Mouse (Mus musculus): ENCODE measurements around the gene Hsd17b1. TPM values are rescaled to one million over a fixed set of nuclear protein-coding genes. Genes with fewer than 3 reads are reported as not detected.

Gene Hsd17b1
- total RNA-seq (2021): 1 to 10 TPM in 1 of 2 experiments, under 1 TPM in 1; 0.67 to 1.7 TPM

DNA sequence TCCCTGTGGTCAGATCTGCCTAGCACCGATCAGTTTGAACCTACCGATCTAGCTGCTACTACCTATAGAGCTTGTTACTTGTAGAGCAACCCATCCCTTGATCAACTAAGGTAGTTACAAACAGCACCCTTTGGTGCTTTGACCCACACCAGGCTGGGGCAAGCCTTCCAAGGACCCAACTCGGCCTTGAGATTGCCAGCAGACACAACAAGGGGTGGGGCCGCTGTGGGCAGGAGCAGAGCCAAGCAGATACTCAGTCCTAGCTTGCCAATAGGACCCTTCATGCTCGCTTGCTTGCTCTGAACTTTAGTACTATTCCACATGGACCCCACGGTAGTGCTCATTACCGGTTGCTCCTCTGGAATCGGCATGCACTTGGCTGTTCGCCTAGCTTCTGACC, at the start of gene Hsd17b1:
Gene Hsd17b1 (plus strand): TSS at position 291 of the 400 bp plus-strand sequence.
- no peak for DNase-seq

DNA sequence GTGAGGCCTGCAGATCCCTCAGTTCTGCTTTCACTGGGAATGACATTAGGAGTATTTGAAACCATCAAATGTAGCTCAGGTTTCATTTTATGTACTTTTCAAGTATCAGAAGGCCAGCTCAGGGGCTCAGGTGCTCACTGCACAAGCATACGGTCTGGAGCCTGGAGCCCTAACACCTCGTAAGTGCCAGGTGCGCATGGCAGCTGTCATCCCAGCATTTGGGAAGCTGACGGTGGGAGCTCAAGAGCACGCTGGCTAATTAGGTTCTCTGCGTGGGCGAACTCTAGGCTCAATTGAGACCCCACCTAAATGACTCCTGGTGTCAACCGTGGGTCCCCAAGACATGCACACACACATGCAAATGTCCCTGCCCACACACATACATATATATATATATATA, 48.9 kb upstream of the Hsd17b1 start:
- DNase-seq: peak in 1 of 2 experiments; percentile 1

DNA sequence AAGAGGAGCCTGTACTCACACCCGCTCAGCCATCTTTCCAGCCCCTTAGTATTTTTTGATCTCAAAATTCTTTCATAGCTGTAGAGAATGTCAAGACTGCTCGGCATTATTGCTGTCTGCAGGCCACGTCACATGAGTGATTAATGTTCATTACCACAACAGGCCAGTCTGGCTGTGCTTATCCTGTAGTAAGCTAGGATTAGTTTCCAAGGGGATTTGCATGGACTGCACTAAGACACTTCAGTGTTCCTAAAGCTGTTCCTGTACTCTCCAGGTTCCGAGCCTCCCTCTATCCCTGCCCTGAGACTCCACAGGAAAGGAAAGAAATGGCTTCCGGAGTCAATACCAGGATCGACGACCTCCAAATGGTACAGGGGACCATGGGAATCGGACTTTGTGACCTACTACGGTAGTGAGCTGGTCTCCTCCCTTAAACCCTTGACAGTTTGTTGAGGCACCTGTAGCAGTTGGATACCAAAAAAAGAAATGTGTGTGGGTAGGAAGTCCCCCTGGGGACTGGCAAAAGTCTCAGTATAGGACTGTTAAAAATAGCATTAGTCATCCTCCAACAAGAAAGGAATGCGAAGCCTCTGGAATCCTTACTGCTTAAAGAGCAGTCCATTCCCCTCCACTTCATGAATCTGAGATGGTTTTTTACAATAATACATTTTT, 47.9 kb upstream of the Hsd17b1 start:
- DNase-seq: peak in 1 of 2 experiments; percentile 1

DNA sequence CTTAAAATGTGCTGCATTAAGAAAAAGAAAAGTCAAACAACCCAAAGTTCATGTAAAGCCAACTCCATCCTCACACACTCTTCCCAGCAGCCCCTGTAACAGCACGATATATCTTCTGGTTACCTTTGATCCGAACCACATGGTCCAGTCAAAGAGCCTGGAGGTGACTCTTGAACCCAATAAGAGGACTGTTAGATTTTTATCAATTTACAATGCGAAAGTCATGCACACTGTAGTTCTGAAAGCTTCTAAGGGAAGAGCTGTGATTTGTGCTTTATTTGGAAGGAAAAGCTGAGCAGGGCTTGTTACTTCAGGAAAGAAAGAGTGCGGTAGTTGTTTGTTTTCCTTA, 47.4 kb upstream of the Hsd17b1 start:
- DNase-seq: no peak

DNA sequence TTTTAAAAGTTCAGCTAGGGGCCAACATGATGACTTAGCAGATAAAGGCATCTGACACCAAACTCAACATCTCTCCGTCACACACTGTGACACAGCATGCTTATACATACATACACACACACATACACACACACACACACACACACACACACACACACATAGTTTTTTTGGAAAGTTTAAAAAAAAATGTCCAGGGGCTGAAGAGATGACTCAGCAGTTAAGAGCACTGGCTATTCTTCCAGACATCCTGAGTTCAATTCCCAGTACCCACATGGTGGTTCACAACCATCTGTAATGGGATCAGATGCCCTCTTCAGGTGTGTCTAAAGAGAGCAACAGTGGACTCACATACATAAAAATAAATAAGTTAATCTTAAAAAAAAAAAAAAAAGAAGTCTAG, 46.7 kb upstream of the Hsd17b1 start:
- DNase-seq: no peak

DNA sequence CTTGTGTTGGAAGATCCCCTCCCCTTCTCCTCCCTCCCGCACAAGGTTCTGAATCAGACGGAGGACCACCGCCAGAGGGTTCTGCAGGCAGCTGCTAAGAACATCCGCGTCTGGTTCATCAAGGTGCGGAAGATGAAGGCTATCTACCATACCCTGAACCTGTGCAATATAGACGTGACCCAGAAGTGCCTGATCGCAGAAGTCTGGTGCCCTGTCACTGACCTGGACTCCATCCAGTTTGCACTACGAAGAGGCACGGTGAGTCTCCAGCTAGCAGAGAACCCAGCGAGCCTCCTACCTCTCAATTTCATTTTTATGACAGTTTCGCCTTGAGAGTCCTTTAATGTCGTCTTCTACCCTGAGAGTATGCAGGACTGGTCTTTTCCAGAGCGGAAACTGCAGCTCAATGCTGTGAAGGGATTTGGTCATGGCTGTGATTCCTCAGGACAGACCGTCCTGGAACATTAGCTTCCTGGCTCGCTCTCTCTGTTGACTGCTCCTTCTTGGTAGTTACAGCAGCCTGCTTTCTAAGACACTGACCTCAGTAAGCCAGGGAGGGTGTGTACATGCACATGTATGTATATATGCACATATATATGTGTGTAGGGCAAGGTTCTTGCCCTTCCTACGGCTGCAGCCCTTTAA, 44.2 kb upstream of the Hsd17b1 start:
- DNase-seq: no peak

DNA sequence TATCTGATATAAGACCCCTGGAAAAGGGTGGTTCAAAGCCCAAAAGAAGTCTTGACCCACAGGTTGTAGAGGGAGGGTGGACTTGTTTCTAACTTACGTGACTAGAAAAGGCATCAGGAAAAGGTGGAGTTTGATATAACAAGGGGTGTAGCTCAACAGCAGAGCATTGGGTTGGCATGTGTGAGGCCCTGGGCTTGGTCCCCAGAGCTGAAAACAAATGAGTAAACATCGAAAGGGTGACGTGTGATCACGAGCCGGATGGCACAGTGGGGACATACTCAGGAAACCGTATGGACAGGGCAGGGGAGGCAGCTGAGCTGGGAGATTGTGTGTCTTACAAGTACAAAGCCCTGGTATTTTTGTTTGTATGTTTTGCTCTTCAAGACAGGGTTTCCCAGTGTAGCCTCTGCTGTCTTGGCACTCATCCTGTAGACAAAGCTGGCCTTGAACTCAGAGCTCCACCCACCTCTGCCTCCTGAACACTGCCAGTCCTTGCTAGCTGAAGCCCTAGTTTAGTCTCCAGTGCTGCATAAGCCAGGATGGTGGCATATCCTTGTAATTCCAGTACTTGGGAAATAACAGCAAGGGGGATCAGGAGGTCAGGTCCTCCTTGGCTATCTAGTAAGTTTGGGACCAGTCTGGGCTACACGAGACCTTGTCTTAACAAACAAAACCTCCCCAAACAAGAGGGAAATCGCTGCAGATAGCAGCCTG, 43.4 kb upstream of the Hsd17b1 start:
- DNase-seq: no peak

DNA sequence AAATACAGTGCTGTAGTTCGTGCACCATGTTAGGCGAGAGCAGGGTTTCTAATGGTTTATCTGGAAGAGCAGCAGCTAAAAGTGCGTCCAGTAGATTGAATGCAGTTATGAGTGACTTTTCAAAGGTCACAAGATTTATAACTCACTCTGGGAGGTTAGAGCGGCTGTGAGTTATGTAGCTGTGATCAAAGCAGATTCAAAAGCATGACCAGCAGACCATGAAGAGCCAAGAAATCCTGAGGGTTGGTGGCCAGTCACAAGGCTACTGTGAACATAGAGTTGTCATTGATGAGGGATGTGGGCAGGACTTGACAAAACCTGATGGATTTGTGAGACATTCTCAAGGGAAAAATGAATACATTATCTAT, 42.9 kb upstream of the Hsd17b1 start:
- no peak for DNase-seq

DNA sequence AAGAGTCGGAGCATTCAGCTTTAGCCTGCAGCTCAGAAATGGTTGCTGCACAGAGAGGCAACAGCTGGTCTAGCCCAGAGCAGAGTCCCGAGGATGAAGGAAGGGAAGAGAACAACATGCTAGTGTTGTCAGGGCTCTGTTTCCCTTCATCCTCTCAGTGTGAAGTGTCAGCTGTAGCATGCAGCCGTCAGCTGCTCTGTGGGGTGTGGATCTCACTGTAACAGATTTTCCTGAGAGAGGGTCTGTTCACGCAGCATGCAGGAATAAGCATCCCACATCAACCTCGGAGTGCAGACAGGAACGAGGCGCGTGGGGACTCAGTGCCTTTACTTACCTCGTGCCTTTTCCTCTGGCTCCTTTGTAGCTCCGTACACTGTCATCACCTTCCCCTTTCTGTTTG, 40.4 kb upstream of the Hsd17b1 start:
- DNase-seq: no peak

DNA sequence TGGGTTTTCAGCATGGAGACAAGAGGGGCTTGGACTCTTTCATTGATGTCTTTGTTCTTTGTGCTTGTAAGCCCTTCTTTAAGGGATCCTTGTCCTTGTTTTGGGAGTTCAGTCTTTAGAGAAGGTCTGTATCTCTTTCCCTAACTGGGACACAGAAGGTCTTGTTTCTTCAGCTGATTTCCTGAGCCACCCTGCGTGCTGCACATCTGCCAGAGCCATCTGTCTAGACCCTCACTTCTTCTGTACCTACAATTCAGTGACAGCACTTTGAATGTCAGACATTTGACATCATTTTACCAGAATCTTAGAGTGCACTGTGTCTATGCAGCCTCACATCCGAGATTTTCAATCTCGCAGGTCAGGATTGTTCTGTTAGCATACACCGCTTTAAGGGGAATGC, 32.4 kb upstream of the Hsd17b1 start:
- DNase-seq: no peak

DNA sequence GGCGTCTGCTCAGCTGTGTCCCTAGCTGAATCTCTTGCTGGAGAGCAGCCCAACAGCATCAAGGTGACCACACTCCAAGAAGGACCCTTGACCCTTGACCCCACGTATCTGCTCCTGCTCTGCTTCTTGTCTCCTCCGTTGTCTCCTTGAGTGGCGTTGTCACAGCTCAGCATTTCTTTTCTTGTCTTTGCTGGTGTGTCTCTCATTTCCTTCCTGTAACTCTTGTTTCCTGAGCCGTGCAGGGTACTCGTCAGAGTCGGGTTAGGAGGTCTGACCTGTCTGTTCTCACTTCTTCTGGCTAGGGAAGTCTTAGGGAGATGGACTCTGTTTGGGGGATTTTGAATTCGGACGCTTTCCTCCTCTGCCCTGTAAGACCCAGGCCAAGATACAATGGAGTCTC, 31.8 kb upstream of the Hsd17b1 start:
- no peak for DNase-seq

DNA sequence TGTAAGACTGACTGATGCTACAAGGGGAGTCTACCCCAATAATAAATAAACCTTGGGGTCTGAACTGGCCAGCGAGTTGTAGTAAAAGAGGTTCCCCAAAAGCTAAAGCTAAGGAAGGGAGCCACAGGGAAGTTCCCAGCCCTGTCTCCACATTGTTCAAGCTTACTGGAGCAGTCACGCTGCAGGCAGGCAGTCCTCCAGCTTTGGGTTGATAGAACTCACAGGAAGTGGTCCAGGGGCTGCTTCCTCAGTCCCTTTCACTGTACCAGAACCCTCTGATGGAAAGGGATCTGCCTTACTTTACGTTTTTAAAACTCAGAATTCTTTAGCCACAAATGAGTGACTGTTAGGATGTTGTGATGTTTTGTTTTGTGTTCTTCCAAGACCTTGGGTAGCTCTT, 30.7 kb upstream of the Hsd17b1 start:
- no peak for DNase-seq

DNA sequence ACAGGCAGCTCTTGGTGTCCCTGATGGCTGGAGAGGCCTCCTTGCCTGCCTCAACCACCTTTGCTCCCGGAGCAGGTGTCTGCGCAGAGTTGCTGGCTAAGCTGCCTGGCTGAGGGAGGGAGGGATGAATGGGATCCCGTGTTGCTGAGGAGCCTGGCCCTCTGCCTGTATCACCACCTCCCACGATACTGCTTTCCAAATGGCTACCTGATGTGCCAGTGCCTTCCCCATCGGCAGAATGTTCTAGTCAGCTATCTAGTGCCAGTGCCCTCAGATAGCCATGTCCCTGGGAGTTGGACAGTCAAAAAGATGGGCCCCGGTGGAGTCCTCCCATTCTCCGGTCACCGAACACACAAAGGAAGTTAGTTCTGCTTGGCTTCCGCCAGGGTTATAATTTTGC, 27.9 kb upstream of the Hsd17b1 start:
- peak in 1 of 2 experiments; percentile 69 for DNase-seq

DNA sequence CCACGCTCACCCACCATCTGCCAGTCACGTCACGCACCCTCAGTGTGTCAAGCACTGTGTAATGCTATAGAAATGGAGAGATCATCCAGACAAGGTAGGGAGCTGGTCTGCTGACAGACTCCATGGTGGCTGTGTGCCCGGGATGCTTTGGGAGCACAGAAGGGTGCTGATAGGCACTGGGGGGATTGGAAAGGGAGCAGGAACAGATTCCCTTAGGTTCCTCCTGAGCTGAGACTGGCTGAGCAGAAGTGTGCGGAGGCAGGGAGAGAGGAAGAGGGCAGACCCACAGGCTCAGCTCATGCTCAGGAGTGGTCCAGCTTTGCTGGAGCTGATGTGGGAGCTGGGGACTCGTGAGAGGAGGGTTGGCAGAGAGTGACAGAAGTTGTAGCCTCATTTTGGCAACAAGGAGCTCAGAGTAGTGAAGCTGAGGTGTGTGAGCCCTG, 27.1 kb upstream of the Hsd17b1 start:
- peak in 1 of 2 experiments; percentile 62 for DNase-seq

DNA sequence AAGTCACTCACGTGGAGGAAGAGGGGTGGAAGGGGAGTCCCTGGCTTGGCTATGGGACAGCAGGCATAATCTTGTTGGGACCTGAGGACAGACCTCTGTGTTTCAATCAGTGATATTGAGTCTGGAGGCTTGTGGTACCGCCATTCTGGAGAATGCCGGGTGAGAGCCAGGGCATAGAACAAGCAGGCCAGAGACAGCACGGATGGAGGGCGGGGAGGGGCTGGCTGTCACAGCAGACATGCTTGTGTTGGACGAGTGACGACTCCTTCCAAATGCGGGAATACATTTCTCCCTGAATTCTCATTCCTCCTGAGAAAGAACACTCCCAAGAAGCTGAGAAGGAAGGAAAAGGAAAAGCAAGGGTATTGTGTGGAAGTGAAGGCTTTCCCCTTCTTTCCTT, 26.6 kb upstream of the Hsd17b1 start:
- no peak for DNase-seq

DNA sequence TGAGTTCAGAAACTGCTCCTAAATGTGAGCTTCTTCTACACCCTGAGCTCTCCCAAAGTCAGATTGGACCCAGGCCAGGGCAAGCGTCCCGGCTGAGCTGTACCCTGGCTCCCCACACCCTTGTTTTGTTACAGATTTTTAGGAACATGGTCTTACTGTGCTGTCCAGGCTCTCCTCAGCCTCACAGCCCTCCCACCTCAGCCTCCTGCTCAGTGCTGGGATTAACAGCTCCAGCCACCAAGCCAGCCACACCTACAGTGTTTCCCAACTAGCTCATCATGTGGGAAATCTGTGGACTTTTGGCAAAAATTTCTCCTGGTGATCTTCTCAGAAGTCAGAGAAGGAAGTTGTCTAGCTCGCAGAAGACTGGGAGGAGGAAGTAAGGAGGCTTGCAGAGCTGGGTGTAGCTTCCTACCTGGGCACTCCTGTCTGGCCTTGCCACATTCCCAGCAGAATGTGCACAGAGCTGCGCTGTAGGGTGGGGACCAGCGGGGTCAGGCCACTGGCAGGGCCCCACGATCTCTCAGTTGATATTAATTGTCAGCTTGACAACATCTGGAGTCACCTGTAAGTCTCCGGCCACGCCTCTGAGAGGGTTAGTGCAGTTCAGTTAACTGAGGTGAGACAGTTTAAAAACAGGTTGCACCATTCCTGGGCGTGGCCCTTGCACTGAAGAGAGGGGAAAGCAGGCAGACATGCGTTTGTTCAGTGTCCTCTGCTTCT, 25.3 kb upstream of the Hsd17b1 start:
- DNase-seq: no peak

DNA sequence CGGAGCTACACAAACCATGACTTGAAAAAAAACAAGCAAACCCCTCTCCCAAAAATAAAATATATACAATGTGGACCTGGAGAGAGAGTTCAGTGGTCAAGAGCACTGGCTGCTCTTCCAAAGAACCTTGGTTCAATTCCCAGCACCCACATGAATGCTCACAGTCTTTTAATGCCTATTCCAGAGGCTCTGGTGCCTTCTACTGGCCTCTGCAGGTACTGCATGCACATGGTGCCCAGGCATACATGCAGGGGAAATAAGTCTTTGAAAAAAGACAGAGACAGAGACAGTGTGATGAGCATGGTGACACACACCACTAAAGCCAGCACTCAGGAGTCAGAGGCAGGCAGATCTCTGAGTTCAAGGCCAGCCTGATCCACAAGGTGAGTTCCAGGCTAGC, 24.2 kb upstream of the Hsd17b1 start:
- no peak for DNase-seq

DNA sequence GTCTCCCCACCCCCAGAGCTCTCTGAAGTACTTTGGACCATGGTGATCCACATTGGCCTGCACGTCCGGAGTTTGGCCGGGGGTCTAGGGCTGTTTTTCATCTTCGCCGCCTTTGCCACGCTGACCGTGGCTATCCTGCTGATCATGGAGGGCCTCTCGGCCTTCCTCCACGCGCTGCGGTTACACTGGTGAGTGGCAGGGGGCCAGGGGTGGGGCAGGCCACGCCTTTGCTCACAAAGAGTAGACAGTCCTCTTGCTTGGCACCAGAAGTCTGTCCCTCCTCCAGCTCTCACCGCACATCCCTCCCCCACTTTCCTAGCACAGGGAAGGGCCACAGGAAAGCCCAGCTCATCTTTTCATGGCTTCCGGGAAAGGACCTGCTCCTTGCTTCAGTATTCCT, 22.8 kb upstream of the Hsd17b1 start:
- no peak for DNase-seq

DNA sequence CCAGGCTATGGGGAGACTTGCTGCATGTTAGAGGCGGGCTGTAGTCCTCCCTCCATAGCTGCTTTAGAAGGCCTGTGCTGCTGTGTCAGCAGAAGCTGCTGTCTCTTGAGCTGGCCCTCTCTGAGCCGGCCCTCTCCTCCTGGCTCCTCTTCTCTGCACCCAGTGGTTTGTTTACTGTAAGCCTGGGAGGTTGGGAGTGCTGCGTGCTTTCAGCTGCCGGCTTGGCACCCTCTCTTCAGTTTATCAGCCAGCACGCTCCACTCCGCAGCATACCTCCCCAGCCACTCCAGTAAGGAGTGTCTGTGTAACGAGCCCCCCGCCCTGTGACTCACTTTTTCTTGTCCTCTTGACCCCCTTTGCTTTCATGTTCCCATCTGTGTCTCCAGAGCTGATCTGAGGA, 21.3 kb upstream of the Hsd17b1 start:
- DNase-seq: peak in 1 of 2 experiments; percentile 33

DNA sequence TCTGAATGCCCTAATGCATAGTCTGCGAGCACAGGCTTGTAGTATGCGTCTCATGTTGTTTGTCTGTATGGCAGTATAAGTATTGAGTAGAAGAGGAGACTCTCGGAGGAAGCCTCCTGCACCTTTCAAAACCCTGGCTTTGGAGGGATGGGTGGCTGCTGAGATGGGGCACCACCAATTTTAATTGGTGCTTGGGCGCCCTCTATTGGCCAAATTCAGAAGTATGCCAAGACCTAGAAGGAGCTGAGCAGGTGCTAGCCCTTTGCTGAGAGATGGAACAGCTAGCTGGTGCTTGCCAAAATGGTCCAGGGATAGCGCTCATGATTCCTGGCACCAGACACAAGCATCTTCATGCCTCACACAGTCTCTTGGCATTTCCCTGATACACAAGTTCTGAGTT, 20.4 kb upstream of the Hsd17b1 start:
- peak; percentile 76 for DNase-seq

DNA sequence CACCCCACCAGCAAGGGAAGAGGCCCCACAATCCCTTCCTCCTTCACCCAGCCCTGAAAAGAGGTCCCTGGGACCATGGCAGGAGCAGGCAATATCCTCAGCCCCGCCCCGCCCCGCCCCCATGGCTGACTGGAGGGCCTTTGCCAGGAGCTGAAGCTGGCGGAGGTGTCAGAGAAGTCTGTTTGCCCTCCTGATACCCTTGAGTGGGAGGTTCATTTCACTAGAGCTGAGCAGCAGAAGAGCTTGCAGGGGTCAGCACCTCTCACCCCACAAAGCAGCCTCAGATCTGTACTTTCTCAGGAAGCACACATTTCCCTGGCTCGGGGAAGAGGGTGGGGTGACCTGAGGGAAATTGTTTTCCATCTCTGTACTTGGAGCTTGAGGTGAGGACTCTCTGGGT, 19.5 kb upstream of the Hsd17b1 start:
- no peak for DNase-seq

DNA sequence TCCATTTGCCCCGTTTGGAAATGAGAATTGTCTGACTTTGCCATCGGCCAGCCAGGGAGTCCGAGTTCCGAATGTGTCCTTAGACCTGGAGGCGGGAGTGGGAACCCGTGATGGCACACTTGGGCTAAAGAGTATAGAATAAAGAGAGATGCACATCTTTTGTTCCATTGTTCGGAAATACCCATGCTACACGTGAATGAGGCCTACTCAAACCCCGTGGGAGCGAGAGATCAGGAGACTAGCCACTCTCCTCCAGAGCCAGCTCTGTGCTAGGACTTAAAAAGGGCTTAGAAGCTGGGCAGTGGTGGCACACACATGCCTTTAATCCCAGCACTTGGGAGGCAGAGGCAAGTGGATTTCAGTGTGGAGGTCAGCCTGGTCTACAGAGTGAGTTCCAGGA, 18.7 kb upstream of the Hsd17b1 start:
- no peak for DNase-seq

DNA sequence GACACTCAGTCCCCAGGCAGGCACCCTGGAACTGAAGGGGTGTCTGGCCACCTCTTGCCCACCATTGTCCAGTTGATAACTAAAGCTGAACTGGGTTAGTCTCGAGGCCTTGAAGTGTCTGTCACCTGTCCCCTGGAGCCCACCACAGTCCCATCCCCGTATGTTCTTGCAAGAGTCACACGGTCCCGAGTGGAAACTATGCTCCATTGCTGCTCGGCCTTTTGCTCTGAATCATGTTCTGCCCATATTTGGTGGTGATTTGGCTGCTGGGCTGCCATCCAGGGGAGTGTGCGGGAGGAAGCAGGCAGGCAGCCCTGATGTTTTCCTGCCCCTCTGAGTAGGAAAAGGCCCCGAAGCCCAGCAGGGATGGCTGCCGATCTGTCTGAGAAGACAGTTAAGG, 18.1 kb upstream of the Hsd17b1 start:
- peak; percentile 55 to 62 for DNase-seq
